Mouse (Mus musculus): ENCODE data around the gene Elfn2. TPM values are rescaled to one million over a fixed set of nuclear protein-coding genes. Genes with fewer than 3 reads are reported as not detected.

Elfn2 gene
- polyA plus RNA-seq, 1 experiment from 2014 or later = not detected

DNA sequence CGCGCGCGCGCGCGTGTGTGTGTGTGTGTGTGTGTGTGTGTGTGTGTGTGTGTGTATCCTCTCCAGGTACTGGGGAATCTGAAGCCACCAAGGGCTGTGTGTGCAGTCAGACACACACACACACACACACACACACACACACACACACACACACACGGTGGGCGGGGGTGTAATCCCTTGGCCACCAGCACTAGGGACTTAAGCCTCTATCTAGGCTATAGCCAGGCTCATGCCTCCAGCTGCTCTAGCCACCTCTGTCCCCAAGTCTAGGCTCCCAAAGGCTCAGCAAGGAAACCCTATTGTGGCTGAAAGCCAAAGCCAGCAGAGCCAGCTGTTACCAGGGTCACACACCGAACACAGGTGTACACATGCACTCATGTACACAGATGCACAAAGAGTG lies 24.3 kb upstream of the Elfn2 start:
- Histone ChIP-seq H3K4me1 (no peaks in the 10 kb centered on the region), H3K4me3 (no peak overlapping the region), H3K27ac (no peak overlapping the region), H3K27me3 (ENCODE audit: insufficient read depth, poor library complexity, severe bottlenecking) (peaks cover 21% of the 10 kb centered on the region; the same call in 1 of the 2 replicates), H3K36me3 (no peaks in the 10 kb centered on the region), H3K9me3 (no peaks in the 10 kb centered on the region)
- WGBS = 87% methylated on average over 5 of the region's 10 CpGs
- no peak for DNase-seq (ENCODE audit: low spot score)

DNA sequence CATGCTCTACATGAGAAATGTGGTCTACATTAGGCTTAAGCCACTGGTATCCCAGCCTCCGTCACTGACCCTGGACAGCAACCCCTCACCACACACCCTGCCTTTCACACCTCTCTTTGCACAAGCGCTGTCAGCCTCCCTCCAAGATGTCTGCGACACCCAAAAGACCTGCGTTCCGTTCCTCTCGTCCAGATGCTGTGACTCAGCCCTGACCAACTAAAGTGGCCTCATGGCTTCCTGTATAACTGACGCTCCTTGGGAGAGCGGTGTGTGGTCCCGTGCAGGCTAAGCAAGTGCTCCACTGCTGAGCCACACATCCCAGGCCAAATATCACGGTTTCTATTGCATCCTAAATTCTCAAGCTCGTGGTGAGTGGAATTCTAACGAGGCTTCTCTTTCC lies 22.1 kb upstream of the Elfn2 start:
- H3K9me3 ChIP-seq = no peaks in the 10 kb centered on the region
- 0 out of 2 replicates have a peak, but pooled peaks cover 7% of the 10 kb centered on the region for H3K4me1 ChIP-seq
- no peak overlapping the region for H3K4me3 ChIP-seq
- H3K27me3 ChIP-seq (ENCODE audit: insufficient read depth, poor library complexity, severe bottlenecking) = peaks cover 41% of the 10 kb centered on the region
- 58% methylated on average over 12 of the region's 12 CpGs for WGBS
- no peaks in the 10 kb centered on the region for H3K36me3 ChIP-seq
- no peak overlapping the region for H3K27ac ChIP-seq
- DNase-seq (ENCODE audit: low spot score) = no peak

DNA sequence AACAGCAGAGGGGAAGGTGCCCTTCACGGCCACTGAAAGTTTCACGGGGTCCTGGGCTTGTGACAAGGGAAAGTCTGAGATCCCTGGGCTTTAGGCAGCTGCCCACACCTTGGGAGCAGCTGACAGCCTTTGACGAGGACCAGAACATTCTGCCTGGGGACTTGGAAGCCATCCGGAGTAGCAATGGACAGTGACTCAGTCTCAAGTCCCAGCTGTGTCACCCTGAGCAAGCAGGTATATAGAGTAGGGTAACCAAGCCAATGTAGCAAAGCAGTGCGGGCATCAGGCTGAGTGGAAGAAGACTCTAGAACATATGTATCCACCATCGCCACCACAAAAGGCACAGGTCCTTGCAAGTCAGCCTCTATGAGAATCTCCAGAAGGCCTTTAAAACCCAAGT lies 18.6 kb upstream of the Elfn2 start:
- DNase-seq (ENCODE audit: low spot score) = no peak
- H3K27ac ChIP-seq = no peak overlapping the region
- 41% methylated on average over 6 of the region's 6 CpGs for WGBS
- H3K9me3 ChIP-seq = no peaks in the 10 kb centered on the region
- no peak overlapping the region for H3K4me3 ChIP-seq
- H3K36me3 ChIP-seq = no peaks in the 10 kb centered on the region
- peaks cover 9% of the 10 kb centered on the region; the same call in 1 of the 2 replicates for H3K4me1 ChIP-seq
- H3K27me3 ChIP-seq (ENCODE audit: insufficient read depth, poor library complexity, severe bottlenecking) = peaks cover 40% of the 10 kb centered on the region

DNA sequence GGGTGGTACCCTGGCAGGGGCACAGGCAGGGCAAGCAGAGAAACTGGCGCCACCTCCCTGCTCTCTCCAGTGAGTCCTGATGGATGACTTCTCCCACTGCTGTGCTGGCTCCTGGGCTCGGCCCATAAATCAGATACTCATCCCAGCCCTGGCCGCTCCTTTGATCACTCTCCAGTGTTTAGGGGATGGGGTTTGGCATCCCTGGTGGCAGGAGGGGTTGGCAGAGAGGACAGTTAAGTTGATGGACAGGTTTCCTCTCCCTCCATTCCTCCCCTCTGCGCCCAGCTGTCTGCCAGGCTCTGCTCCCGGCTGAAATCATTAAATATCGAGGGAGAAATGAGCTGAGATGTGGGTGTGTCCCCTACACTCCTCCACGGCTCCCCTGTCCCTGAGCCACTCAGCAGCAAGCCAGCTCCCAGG lies 18.1 kb upstream of the Elfn2 start:
- H3K4me3 ChIP-seq = no peak overlapping the region
- no peaks in the 10 kb centered on the region for H3K9me3 ChIP-seq
- H3K27ac ChIP-seq = no peak overlapping the region
- 38% methylated on average over 7 of the region's 7 CpGs for WGBS
- peaks cover 9% of the 10 kb centered on the region; the same call in 1 of the 2 replicates for H3K4me1 ChIP-seq
- no peak for DNase-seq (ENCODE audit: low spot score)
- no peaks in the 10 kb centered on the region for H3K36me3 ChIP-seq
- H3K27me3 ChIP-seq (ENCODE audit: insufficient read depth, poor library complexity, severe bottlenecking) = peaks cover 44% of the 10 kb centered on the region

DNA sequence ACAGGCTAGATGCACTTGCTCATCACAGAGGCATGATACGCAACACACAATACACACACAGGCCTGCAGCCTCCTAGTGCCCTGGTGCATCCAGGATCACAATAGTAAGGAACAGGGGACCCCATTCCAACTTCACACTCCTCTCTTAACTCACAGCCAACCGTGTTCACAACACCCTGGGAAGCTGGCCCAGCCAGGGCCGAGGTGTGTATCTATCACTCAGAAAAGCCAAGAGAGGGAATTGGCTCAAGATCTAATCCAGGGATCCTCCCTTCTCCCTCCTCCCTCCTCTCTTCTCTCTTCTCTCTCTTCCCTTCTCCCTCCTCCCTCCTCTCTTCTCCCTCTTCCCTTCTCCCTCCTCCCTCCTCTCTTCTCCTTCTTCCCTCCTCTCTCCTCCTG lies 17.6 kb upstream of the Elfn2 start:
- no peaks in the 10 kb centered on the region for H3K36me3 ChIP-seq
- WGBS = 59% methylated on average over 3 of the region's 3 CpGs
- no peak for DNase-seq (ENCODE audit: low spot score)

DNA sequence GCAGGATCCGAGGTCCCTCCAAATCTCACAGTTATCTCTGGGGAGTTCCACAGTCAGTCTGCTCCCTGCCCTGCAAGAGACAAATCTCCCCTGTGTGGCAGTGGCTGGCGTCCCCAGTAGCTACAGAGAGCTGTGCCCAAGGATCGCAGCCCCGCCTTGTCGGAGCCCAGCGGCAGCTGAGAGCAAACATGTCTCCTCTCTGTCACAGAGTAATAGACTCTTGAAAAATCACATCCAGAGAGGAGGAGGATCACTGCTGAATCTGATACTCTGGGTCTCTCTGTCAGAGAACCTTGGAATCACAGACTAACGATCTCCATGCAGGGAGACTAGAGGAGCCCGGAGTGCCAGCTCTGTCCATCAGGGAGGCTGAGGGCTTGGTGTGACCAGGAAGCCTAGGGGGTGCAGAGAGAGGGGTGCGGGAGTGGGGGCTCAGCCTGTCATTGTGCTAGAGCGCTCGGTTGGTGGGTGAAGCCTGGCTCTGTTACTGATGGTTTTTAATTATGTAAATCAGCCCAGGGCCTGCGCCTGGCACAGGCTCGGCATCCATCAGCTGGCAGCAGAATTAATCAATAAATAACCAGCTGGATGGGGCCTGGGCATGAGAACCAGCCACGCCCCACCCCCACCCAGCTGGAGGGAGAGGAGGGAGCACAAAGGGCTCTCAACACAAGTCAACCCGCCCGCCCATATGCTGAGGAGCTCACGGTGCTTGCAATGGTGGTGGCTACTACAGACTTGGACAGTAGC lies 17.0 kb upstream of the Elfn2 start:
- H3K4me1 ChIP-seq = peaks cover 9% of the 10 kb centered on the region; the same call in 1 of the 2 replicates
- no peak for DNase-seq (ENCODE audit: low spot score)
- H3K9me3 ChIP-seq = no peaks in the 10 kb centered on the region
- WGBS = 41% methylated on average over 17 of the region's 17 CpGs
- no peak overlapping the region for H3K27ac ChIP-seq
- H3K4me3 ChIP-seq = no peak overlapping the region
- peaks cover 48% of the 10 kb centered on the region for H3K27me3 ChIP-seq (ENCODE audit: insufficient read depth, poor library complexity, severe bottlenecking)
- H3K36me3 ChIP-seq = no peaks in the 10 kb centered on the region

More for the DNA sequence above, 17.6 kb upstream of the Elfn2 start:
- H3K27ac ChIP-seq = no peak overlapping the region
- peaks cover 46% of the 10 kb centered on the region for H3K27me3 ChIP-seq (ENCODE audit: insufficient read depth, poor library complexity, severe bottlenecking)
- no peaks in the 10 kb centered on the region for H3K9me3 ChIP-seq
- peaks cover 9% of the 10 kb centered on the region; the same call in 1 of the 2 replicates for H3K4me1 ChIP-seq
- no peak overlapping the region for H3K4me3 ChIP-seq

DNA sequence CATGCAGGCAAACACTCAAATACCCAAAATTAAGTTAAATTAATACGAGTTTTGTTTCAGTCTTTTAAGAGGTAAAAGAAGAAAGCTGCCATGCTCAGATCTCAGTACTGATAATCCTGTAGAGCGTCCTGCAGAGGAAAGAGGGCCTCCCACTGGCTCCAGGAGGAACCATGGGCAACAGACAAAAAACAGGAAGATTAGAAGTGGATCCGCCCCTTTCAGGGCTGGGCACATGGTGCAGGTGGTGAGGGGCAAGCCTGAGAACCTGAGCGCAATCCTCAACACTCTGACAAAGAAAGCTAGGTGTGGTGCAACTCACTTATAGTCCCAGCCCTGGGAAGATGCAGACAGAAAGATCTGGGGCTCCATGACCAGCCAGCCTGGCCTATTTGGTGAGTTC lies 13.3 kb upstream of the Elfn2 start:
- Histone ChIP-seq H3K36me3 (no peaks in the 10 kb centered on the region), H3K9me3 (no peaks in the 10 kb centered on the region), H3K27ac (no peak overlapping the region), H3K4me1 (peaks cover 6% of the 10 kb centered on the region; the same call in 1 of the 2 replicates), H3K4me3 (no peak overlapping the region), H3K27me3 (ENCODE audit: insufficient read depth, poor library complexity, severe bottlenecking) (peaks cover 45% of the 10 kb centered on the region)
- no peak for DNase-seq (ENCODE audit: low spot score)
- WGBS = 54% methylated on average over 4 of the region's 4 CpGs

DNA sequence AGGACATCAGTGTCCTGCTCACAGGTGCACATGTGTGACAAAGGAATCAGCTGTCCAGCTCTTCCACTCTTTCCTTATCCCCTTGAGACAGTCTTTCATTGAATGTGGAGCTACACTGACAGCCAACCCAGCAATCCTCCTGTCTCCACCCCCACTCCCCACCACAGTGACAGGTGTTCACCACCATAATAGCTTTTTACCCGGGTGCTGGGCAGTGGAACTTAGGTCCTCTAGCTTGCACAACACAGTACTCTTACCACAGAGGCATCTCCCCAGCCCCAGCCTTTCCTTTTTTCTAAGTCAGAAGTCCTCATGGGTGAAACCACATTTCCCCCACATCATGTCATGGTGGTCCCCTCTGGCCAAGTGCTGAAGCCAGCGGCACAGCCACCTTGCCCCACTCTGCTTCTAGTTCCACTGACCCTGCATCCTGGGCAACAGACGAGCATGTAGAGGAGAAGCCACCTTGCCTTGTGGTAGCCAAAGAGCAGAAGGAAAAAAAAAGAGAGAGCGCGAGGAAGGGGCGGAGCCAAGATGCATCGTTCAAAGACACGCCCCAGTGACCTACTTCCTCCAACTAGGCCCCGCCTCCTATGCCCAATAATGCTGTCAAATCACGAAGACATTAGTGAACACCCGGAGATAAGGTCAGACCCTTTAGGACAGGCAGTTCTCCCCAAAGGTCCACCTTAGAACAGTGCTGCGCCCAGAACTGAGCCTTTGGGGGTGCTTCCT lies 11.9 kb upstream of the Elfn2 start:
- Histone ChIP-seq H3K36me3 (no peaks in the 10 kb centered on the region), H3K4me3 (no peak overlapping the region), H3K27ac (no peak overlapping the region), H3K4me1 (peaks cover 2% of the 10 kb centered on the region; the same call in 1 of the 2 replicates), H3K9me3 (no peaks in the 10 kb centered on the region), H3K27me3 (ENCODE audit: insufficient read depth, poor library complexity, severe bottlenecking) (peaks cover 44% of the 10 kb centered on the region; the same call in 1 of the 2 replicates)
- DNase-seq (ENCODE audit: low spot score) = no peak
- 67% methylated on average over 12 of the region's 12 CpGs for WGBS

DNA sequence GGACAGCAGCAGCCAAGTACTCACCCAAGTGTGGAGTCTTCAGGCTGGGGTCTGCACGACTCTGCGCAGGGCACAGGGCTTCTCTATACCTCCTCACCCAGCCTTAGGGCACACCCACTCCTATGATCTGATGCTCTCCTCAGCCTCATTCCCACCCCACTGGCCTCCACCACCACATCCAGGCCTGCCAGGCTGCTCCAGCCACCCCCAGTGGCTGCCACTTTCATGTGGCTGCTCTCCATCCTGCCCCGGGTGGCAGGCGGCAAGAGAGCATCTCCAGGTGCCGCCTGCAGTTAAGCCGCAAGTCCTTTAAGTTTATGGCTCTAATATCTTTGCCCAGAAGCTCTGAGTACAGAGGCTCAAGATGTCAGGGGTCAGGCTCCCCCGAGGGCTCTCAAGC lies 8.1 kb upstream of the Elfn2 start:
- no peaks in the 10 kb centered on the region for H3K9me3 ChIP-seq
- peaks cover 56% of the 10 kb centered on the region; the same call in 1 of the 2 replicates for H3K27me3 ChIP-seq (ENCODE audit: insufficient read depth, poor library complexity, severe bottlenecking)
- H3K4me3 ChIP-seq = no peak overlapping the region
- H3K27ac ChIP-seq = no peak overlapping the region
- H3K4me1 ChIP-seq = no peaks in the 10 kb centered on the region
- WGBS = 60% methylated on average over 7 of the region's 7 CpGs
- H3K36me3 ChIP-seq = no peaks in the 10 kb centered on the region
- no peak for DNase-seq (ENCODE audit: low spot score)

DNA sequence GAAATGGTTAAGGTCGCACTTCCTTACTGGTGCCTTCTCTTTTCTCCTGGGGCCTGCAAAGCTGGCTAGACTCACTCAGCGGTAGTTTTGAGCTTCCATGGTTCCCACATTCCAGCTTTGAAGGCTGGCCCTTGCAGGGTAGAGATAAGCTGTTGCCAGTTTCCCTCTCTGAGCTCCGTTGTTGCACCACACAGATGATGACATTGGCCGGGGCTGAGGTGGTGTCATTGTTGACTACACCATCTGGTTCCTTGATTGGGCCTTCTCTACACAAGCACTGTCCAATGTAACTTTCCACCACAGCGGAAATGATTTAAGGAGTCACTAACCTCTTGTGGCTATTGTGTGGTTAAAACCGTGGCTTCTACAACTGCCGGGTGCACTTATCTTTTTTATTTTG lies 2.0 kb upstream of the Elfn2 start:
- Histone ChIP-seq H3K27ac (no peak overlapping the region), H3K4me3 (no peak overlapping the region), H3K9me3 (no peaks in the 10 kb centered on the region), H3K27me3 (ENCODE audit: insufficient read depth, poor library complexity, severe bottlenecking) (peaks cover 88% of the 10 kb centered on the region), H3K36me3 (no peaks in the 10 kb centered on the region), H3K4me1 (peaks cover 29% of the 10 kb centered on the region)
- WGBS = 51% methylated on average over 7 of the region's 7 CpGs
- no peak for DNase-seq (ENCODE audit: low spot score)

DNA sequence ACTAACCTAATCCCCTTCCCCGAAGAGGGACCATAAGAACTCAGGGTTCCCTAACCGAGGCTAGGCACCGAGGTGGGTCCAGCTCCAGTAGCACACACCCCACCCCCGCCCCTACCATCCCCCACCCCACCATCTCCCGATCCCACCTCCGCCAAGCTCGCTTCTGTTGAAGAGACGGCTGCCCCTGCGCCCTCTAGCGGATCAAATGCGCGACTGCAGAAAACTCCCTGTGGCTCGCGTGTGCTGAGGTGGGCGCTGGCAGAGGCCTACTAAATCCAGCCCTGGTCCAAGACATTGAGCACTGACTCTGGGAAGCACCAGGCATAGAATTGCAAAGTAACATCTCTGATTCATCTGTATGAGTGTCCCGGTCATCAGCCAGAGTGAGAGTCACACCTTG lies 1.5 kb upstream of the Elfn2 start:
- Histone ChIP-seq H3K9me3 (no peaks in the 10 kb centered on the region), H3K36me3 (no peaks in the 10 kb centered on the region), H3K4me3 (no peak overlapping the region), H3K27ac (no peak overlapping the region), H3K4me1 (peaks cover 29% of the 10 kb centered on the region), H3K27me3 (ENCODE audit: insufficient read depth, poor library complexity, severe bottlenecking) (peaks cover 88% of the 10 kb centered on the region)
- no peak for DNase-seq (ENCODE audit: low spot score)
- WGBS = 2% methylated on average over 16 of the region's 16 CpGs

DNA sequence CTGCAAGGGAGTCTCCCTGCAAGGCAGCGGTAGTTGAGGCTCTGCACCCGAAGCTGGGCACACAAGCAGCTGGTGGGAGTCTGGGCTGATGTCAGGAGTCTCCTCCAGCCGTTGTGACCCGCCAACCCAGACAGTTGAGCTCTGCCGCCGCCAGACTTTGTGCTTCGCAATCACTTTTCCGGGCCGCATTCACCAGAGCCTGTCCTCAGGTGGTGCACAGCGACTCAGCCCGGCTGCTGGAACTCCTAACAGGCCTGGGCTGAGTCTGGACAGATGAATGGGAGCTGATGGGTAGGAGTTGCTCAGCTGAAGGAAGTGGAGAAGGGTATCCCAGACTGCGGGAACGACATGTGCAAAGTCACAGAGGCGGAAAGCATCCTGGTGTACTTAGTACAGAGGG lies 845 bp upstream of the Elfn2 start:
- Histone ChIP-seq H3K4me1 (peaks cover 29% of the 10 kb centered on the region), H3K27me3 (ENCODE audit: insufficient read depth, poor library complexity, severe bottlenecking) (peaks cover 88% of the 10 kb centered on the region), H3K36me3 (no peaks in the 10 kb centered on the region), H3K27ac (no peak overlapping the region), H3K4me3 (peak overlapping the region; percentile 64; the same call in 1 of the 2 replicates), H3K9me3 (no peaks in the 10 kb centered on the region)
- WGBS = 7% methylated on average over 14 of the region's 14 CpGs
- DNase-seq (ENCODE audit: low spot score) = no peak

DNA sequence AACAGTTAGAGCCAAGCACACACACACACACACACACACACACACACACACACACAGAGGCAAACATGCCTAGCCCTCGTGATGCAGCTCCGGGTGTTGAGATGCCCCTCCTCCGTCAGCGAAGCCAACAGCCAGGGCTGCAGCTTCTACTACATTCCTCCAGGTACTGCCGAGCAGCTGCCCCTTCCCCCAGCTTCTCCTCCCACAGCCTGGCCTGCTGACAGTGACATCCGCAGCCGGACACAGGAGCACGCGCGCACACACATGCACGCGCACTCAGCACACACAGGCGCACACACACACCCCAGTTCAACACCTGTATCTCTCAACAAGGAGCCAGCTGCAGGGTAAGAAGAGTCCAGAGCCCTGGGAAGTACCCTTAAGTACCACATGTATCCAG lies 1.6 kb downstream of the Elfn2 start:
- 53% methylated on average over 13 of the region's 13 CpGs for WGBS
- no peak overlapping the region for H3K4me3 ChIP-seq
- no peak for DNase-seq (ENCODE audit: low spot score)
- no peak overlapping the region for H3K27ac ChIP-seq
- H3K4me1 ChIP-seq = peaks cover 38% of the 10 kb centered on the region
- peaks cover 91% of the 10 kb centered on the region for H3K27me3 ChIP-seq (ENCODE audit: insufficient read depth, poor library complexity, severe bottlenecking)
- H3K36me3 ChIP-seq = no peaks in the 10 kb centered on the region
- H3K9me3 ChIP-seq = no peaks in the 10 kb centered on the region

All from heart, embryonic 10.5 days (tissue).